Mouse (Mus musculus) thymus, adult 2 months (tissue): Measurements from ENCODE around the gene Borcs5.

Experiments
- CTCF ChIP-seq: fragments of 200-500 bp; IDR thresholded peaks from 2 replicates; pipeline ENCODE4 v1.5.1; 2012; ENCODE audit warnings: mild to moderate bottlenecking, control low read depth, low read length, moderate library complexity, borderline replicate concordance; ENCODE audit not compliant: control insufficient read depth, poor library complexity, insufficient read depth; ENCODE audit errors: extremely low read depth
- POLR2A ChIP-seq: fragments of 200-500 bp; IDR thresholded peaks from 2 replicates; pipeline ENCODE4 v1.6.1; 2012; ENCODE audit warnings: mild to moderate bottlenecking, low read length, control low read depth, moderate library complexity; ENCODE audit not compliant: control insufficient read depth, poor library complexity, insufficient read depth; ENCODE audit errors: extremely low read depth

DNA sequence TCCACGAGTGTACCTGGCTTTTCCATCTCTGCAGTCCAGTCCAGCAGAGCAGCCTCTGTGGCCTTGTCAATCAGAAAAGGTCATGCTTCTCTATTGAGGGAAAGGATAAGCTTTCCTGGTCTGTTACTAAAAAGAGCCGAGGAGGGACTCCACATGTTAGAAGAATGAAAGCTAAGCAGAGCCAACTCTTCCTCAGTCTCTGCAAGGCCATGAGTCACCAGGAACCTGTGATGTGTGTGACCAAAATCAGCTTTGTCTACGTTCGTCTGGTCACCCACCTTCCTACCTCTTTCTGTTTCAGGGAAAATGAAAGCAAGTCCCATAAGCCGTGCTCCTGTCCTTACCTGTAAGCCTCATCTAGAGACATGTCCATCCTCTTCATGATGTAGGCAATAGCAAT, 80.8 kb downstream of the Borcs5 start:
- TF ChIP-seq POLR2A = no peak
- no peak for TF ChIP-seq CTCF
